Mouse (Mus musculus) kidney, adult 2 months (tissue): ENCODE data around the gene E330034G19Rik. TPM values are rescaled to one million over a fixed set of nuclear protein-coding genes. Genes with fewer than 3 reads are reported as not detected.

Experiments
- DNase-seq: peaks from one replicate; pipeline ENCODE4 v3.0.0; 2021
- H3K27ac ChIP-seq: fragments of 200-500 bp; 2 replicates; pipeline ENCODE4 v1.5.1; 2012; ENCODE audit warnings: low read depth, low read length, control low read depth, inconsistent platforms; ENCODE audit not compliant: insufficient read depth
- H3K27me3 ChIP-seq: fragments of 200-500 bp; replicated peaks from 2 replicates; pipeline ENCODE4 v1.6.1; 2012; ENCODE audit warnings: mild to moderate bottlenecking, moderate library complexity, low read length, inconsistent platforms; ENCODE audit not compliant: control insufficient read depth, insufficient read depth
- H3K36me3 ChIP-seq: fragments of 200-500 bp; 2 replicates; pipeline ENCODE4 v1.6.1; 2012; ENCODE audit warnings: mild to moderate bottlenecking, moderate library complexity, low read length, inconsistent platforms; ENCODE audit not compliant: control insufficient read depth, insufficient read depth
- H3K4me1 ChIP-seq: fragments of 200-500 bp; 2 replicates; pipeline ENCODE4 v1.6.1; 2011; ENCODE audit warnings: low read length; ENCODE audit not compliant: control insufficient read depth, insufficient read depth
- H3K4me3 ChIP-seq: fragments of 200-500 bp; 2 replicates; pipeline ENCODE4 v1.5.1; 2011; ENCODE audit warnings: mild to moderate bottlenecking, low read depth, low read length, control low read depth; ENCODE audit not compliant: insufficient read depth
- CTCF ChIP-seq: fragments of 200-500 bp; conservative IDR thresholded peaks from 2 replicates; pipeline ENCODE4 v1.5.1; 2011; ENCODE audit warnings: low read depth, mild to moderate bottlenecking, control low read depth, low read length, moderate library complexity, mixed read lengths; ENCODE audit not compliant: insufficient read depth, insufficient read length
- POLR2A ChIP-seq: fragments of 200-500 bp; IDR thresholded peaks from one replicate; pipeline ENCODE4 v1.6.1; 2011; ENCODE audit warnings: low read depth, low read length, control low read depth
- WGBS: fragments of 180-500 bp; shearing (Covaris S2); methylation state at CpG from one replicate; pipeline ENCODE4 v1.1.7; 2018; 5-methylcytosine and 5-hydroxymethylcytosine counted together
- polyA plus RNA-seq: library from polyadenylated mRNA; depleted of rRNA; stranded (reverse); fragments of >200 nt; gene quantifications from 2 replicates; pipeline ENCODE4 v1.2.3, GENCODE M21; 2012

The E330034G19Rik gene
- polyA plus RNA-seq, 1 experiment, result not detected

GRCm38 (mm10) chr14:24260391-24260790, 32.6 kb upstream of the E330034G19Rik start:
- WGBS, result 78% methylated on average over 4 of the region's 4 CpGs

GRCm38 (mm10) chr14:24262382-24262781, 30.6 kb upstream of the E330034G19Rik start:
- Histone ChIP-seq H3K27me3 (no peaks in the 10 kb centered on the region), H3K4me3 (no peak overlapping the region), H3K27ac (no peak overlapping the region), H3K4me1 (no peaks in the 10 kb centered on the region), H3K36me3 (no peaks in the 10 kb centered on the region)
- TF ChIP-seq CTCF, result no peak
- TF ChIP-seq POLR2A, result no peak
- WGBS, result 65% methylated on average over 6 of the region's 6 CpGs
- no peak for DNase-seq

More at GRCm38 (mm10) chr14:24260391-24260790, 32.6 kb upstream of the E330034G19Rik start:
- Histone ChIP-seq H3K27ac (no peak overlapping the region), H3K4me3 (no peak overlapping the region), H3K36me3 (no peaks in the 10 kb centered on the region), H3K4me1 (no peaks in the 10 kb centered on the region), H3K27me3 (no peaks in the 10 kb centered on the region)
- no peak for DNase-seq
- no peak for TF ChIP-seq CTCF
- no peak for TF ChIP-seq POLR2A

- no peak for DNase-seq
- Histone ChIP-seq H3K27ac (no peak overlapping the region), H3K36me3 (no peaks in the 10 kb centered on the region), H3K27me3 (no peaks in the 10 kb centered on the region), H3K4me3 (no peak overlapping the region), H3K4me1 (no peaks in the 10 kb centered on the region)
- no peak for TF ChIP-seq POLR2A
- TF ChIP-seq CTCF, result no peak
- WGBS, result 74% methylated on average over 2 of the region's 2 CpGs
Measured at GRCm38 (mm10) chr14:24262915-24263314, 30.1 kb upstream of the E330034G19Rik start.

GRCm38 (mm10) chr14:24269571-24269970, 23.4 kb upstream of the E330034G19Rik start:
- Histone ChIP-seq H3K27me3 (no peaks in the 10 kb centered on the region), H3K4me3 (no peak overlapping the region), H3K36me3 (no peaks in the 10 kb centered on the region), H3K27ac (no peak overlapping the region), H3K4me1 (no peaks in the 10 kb centered on the region)
- 83% methylated on average over 1 of the region's 1 CpGs for WGBS
- TF ChIP-seq POLR2A (no peak), CTCF (no peak)
- no peak for DNase-seq

- Histone ChIP-seq H3K4me1 (no peaks in the 10 kb centered on the region), H3K36me3 (no peaks in the 10 kb centered on the region), H3K27me3 (no peaks in the 10 kb centered on the region), H3K27ac (no peak overlapping the region), H3K4me3 (no peak overlapping the region)
- TF ChIP-seq POLR2A (no peak), CTCF (0 out of 2 replicates have a peak, but pooled peaks have one; percentile 15)
- peak; percentile 53 for DNase-seq
- 52% methylated on average over 2 of the region's 2 CpGs for WGBS
Measured at GRCm38 (mm10) chr14:24273575-24273974, 19.4 kb upstream of the E330034G19Rik start.

- Histone ChIP-seq H3K27ac (no peak overlapping the region), H3K4me1 (no peaks in the 10 kb centered on the region), H3K4me3 (no peak overlapping the region), H3K27me3 (no peaks in the 10 kb centered on the region), H3K36me3 (no peaks in the 10 kb centered on the region)
- 42% methylated on average over 2 of the region's 2 CpGs for WGBS
- no peak for DNase-seq
- TF ChIP-seq POLR2A (no peak), CTCF (no peak)
Measured at GRCm38 (mm10) chr14:24275534-24275933, 17.5 kb upstream of the E330034G19Rik start.

GRCm38 (mm10) chr14:24281278-24281677, 11.7 kb upstream of the E330034G19Rik start:
- DNase-seq, result no peak

More at GRCm38 (mm10) chr14:24281278-24281677, 11.7 kb upstream of the E330034G19Rik start:
- no peaks in the 10 kb centered on the region for H3K36me3 ChIP-seq
- no peak overlapping the region for H3K4me3 ChIP-seq
- H3K4me1 ChIP-seq, result no peaks in the 10 kb centered on the region
- no peaks in the 10 kb centered on the region for H3K27me3 ChIP-seq
- 66% methylated on average over 4 of the region's 4 CpGs for WGBS
- no peak overlapping the region for H3K27ac ChIP-seq
- TF ChIP-seq CTCF (no peak), POLR2A (no peak)
